Mouse (Mus musculus) intestine, embryonic 16.5 days (tissue): Measurements from ENCODE around the gene Etv5. TPM values are rescaled to one million over a fixed set of nuclear protein-coding genes. Genes with fewer than 3 reads are reported as not detected.

ENCODE experiments used
- ATAC-seq: fragments of 200-750 bp; cut with Nextera tagmentation; 2 replicates; pipeline ENCODE4 v1.8.0; 2017; ENCODE audit warnings: moderate TSS enrichment, moderate library complexity
- H3K27ac ChIP-seq: fragments of 300-500 bp; sonication (generic); 2 replicates; pipeline ENCODE4 v1.5.1; 2014; ENCODE audit warnings: mild to moderate bottlenecking, low read length
- H3K27me3 ChIP-seq: fragments of 300-500 bp; sonication (generic); replicated peaks from 2 replicates; pipeline ENCODE4 v1.6.1; 2014; ENCODE audit warnings: low read length, control low read depth, mixed read lengths; ENCODE audit not compliant: control insufficient read depth, insufficient read depth
- H3K36me3 ChIP-seq: fragments of 300-500 bp; sonication (generic); 2 replicates; pipeline ENCODE4 v1.6.1; 2014; ENCODE audit warnings: low read length, control low read depth; ENCODE audit not compliant: control insufficient read depth, insufficient read depth
- H3K4me1 ChIP-seq: fragments of 300-500 bp; sonication (generic); 2 replicates; pipeline ENCODE4 v1.6.1; 2014; ENCODE audit warnings: low read length, control low read depth, mixed read lengths; ENCODE audit not compliant: control insufficient read depth, insufficient read depth
- H3K4me2 ChIP-seq: fragments of 300-500 bp; sonication (generic); 2 replicates; pipeline ENCODE4 v1.6.1; 2014; ENCODE audit warnings: low read depth, low read length, control low read depth
- H3K4me3 ChIP-seq: fragments of 300-500 bp; sonication (generic); 2 replicates; pipeline ENCODE4 v1.5.1; 2014; ENCODE audit warnings: mild to moderate bottlenecking, low read length
- H3K9ac ChIP-seq: fragments of 300-500 bp; sonication (generic); 2 replicates; pipeline ENCODE4 v1.6.1; 2014; ENCODE audit warnings: low read depth, low read length
- H3K9me3 ChIP-seq: fragments of 300-500 bp; sonication (generic); 2 replicates; pipeline ENCODE4 v1.6.1; 2016; ENCODE audit warnings: low read length, control low read depth; ENCODE audit not compliant: control insufficient read depth
- WGBS: fragments of 180-500 bp; shearing (Covaris S2); extraction: QIAGEN DNeasy Blood & Tissue Kit; methylation state at CpG from one replicate; pipeline ENCODE4 v1.1.7; 2014; 5-methylcytosine and 5-hydroxymethylcytosine counted together
- polyA plus RNA-seq: library from polyadenylated mRNA; unstranded; fragments of >200 nt; fragmentation: Nextera tagmentation; extraction: Ambion mirVana; gene quantifications from 2 replicates; pipeline ENCODE4 v1.2.1, GENCODE M21; 2015

The Etv5 gene
- polyA plus RNA-seq, 1 experiment from 2014 or later: 10.3 TPM

DNA sequence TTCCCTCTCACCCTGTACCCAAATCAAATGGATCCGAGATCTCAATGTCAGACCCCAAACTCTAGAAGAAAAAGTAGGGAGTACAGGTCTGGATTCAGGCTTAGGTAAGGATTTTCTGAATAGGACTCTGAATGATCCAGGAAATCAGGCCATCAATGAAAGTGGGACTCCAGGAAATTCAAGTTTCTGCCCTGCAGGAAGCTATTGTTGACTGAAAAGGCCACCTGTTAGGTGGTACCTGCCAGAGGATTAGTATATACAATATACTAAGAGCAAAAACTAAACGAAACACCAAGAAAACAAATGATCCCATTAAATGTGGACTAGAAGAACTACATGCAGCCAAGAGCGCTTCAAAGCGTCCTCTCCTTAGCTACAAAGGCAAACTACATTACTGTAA is 35.8 kb downstream of the Etv5 start:
- Histone ChIP-seq H3K4me3 (no peak overlapping the region), H3K36me3 (no peaks in the 10 kb centered on the region), H3K9me3 (no peaks in the 10 kb centered on the region), H3K27ac (no peak overlapping the region), H3K27me3 (no peaks in the 10 kb centered on the region), H3K9ac (no peak overlapping the region), H3K4me2 (no peak overlapping the region), H3K4me1 (peaks cover 12% of the 10 kb centered on the region)
- WGBS: 92% methylated on average over 4 of the region's 4 CpGs
- ATAC-seq: no peak

DNA sequence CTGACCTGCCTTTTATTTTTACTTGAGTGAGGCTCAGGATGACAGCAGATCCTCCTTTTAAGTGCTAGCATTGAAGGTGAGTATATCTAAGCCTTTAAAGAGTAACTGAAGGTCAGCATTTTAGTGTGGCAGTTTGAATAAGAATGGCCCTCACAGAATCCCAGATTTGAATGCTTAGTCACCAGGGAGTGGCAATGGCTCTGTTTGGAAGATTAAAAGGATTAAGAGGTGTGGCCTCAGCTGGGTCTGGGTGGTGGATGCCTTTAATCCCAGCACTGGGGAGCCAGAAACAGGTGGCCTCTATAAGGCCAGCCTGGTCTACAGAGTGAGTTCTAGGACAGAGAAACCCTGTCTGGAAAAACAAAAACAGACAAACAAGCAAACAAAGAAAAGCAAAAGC is 36.9 kb downstream of the Etv5 start:
- no peaks in the 10 kb centered on the region for H3K27me3 ChIP-seq
- ATAC-seq: no peak
- no peaks in the 10 kb centered on the region for H3K36me3 ChIP-seq
- H3K9ac ChIP-seq: no peak overlapping the region
- no peak overlapping the region for H3K27ac ChIP-seq
- peaks cover 10% of the 10 kb centered on the region; the same call in 1 of the 2 replicates for H3K4me1 ChIP-seq
- no peaks in the 10 kb centered on the region for H3K9me3 ChIP-seq
- H3K4me3 ChIP-seq: no peak overlapping the region
- no peak overlapping the region for H3K4me2 ChIP-seq

DNA sequence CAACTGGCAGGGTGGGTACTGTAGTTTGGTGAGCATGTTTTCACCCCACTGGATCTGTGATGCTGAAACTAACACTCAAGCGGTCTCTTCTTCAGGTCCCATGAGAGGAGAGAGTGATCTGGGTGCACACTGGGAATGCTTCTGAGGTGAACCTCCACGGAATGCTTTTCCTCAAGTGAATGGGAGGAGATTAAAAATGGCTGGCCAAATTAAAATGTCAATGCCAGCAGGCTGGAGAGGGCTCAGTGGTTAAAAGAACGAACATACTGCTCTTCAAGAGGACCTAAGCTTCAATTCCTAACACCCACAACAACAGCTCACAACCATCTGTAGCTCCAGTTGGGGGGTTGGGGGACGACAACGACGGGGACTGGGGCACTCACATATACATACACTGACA is 39.3 kb downstream of the Etv5 start:
- H3K9ac ChIP-seq: no peak overlapping the region
- H3K9me3 ChIP-seq: no peaks in the 10 kb centered on the region
- no peak for ATAC-seq
- H3K4me3 ChIP-seq: no peak overlapping the region
- H3K4me1 ChIP-seq: peaks cover 5% of the 10 kb centered on the region; the same call in 1 of the 2 replicates
- WGBS: 97% methylated on average over 6 of the region's 6 CpGs
- no peaks in the 10 kb centered on the region for H3K36me3 ChIP-seq
- H3K27ac ChIP-seq: no peak overlapping the region
- H3K27me3 ChIP-seq: no peaks in the 10 kb centered on the region
- no peak overlapping the region for H3K4me2 ChIP-seq

DNA sequence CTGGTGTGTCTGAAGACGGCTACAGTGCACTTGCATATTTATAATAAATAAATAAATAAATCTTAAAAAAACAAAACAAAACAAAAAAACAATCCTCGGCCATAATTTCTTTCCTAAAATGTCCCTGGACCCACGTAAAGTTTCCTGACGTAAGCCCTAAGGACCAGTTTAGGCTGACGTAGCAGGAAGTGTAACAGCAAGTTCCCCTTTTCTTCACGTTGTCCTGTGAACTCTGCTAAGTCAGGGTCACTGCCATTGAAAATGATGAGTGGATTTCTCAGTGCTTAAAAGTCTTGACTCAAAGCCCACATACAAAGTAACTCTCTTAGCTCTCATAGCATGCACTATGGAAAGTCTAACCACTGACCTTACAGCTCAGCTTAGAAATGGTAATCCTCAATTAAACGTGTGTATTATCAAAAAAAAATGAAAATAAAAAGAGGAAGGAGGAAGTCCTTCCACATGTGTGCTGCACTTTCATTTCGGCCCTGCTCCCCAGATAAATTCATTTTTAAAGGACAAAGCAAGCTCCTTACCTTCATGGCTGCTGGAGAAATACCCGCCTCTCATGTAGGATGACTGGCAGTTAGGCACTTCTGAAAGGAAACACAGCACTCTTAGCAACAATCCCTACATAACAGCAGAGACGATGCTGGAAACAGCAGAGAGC is 40.6 kb downstream of the Etv5 start:
- Histone ChIP-seq H3K9ac (no peak overlapping the region), H3K36me3 (no peaks in the 10 kb centered on the region), H3K27ac (no peak overlapping the region), H3K4me2 (no peak overlapping the region), H3K4me1 (no peaks in the 10 kb centered on the region), H3K9me3 (no peaks in the 10 kb centered on the region), H3K27me3 (no peaks in the 10 kb centered on the region), H3K4me3 (no peak overlapping the region)
- no peak for ATAC-seq
- 85% methylated on average over 10 of the region's 10 CpGs for WGBS

DNA sequence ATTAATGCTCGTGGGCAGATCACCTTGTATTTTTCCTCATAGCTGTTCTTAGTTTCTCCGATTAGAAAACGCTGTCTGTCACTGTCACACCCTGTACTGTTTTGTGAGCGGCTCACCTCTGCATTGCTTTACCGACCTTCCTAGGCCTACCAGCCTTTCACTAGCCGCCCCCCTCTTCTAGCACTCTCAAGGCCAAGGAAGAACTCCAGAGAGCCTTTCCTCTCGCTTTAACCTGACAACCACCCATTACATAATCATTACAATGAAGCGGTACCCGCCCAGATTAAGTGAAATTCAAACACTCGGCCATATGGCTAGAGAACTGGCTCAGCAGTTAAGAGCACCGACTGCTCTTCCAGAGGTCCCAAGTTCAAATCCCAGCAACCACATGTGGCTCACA is 41.2 kb downstream of the Etv5 start:
- no peaks in the 10 kb centered on the region for H3K36me3 ChIP-seq
- ATAC-seq: no peak
- H3K9me3 ChIP-seq: no peaks in the 10 kb centered on the region
- H3K4me1 ChIP-seq: no peaks in the 10 kb centered on the region
- no peaks in the 10 kb centered on the region for H3K27me3 ChIP-seq
- 82% methylated on average over 11 of the region's 11 CpGs for WGBS
- H3K4me3 ChIP-seq: no peak overlapping the region
- no peak overlapping the region for H3K27ac ChIP-seq
- no peak overlapping the region for H3K4me2 ChIP-seq
- H3K9ac ChIP-seq: no peak overlapping the region

DNA sequence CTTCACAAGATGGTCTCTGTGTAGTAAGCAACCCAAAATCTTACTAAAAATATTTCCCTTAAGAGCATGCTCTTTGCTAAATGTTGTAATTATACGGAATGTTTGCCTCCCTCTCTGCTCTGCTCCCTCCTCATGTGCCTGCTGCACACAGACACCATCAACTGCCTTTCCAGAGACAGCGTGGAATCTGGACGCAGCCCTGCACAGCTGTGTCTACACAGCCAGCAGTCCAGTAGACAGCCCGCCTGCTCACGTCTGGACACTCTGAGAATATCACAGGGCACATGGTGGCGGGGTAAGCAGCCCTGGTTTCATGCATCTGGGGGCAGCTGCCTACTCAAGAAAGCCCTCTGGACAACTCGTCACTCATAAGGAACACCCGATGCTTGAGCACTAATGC is 43.1 kb downstream of the Etv5 start:
- no peaks in the 10 kb centered on the region for H3K36me3 ChIP-seq
- no peak for ATAC-seq
- no peak overlapping the region for H3K4me2 ChIP-seq

DNA sequence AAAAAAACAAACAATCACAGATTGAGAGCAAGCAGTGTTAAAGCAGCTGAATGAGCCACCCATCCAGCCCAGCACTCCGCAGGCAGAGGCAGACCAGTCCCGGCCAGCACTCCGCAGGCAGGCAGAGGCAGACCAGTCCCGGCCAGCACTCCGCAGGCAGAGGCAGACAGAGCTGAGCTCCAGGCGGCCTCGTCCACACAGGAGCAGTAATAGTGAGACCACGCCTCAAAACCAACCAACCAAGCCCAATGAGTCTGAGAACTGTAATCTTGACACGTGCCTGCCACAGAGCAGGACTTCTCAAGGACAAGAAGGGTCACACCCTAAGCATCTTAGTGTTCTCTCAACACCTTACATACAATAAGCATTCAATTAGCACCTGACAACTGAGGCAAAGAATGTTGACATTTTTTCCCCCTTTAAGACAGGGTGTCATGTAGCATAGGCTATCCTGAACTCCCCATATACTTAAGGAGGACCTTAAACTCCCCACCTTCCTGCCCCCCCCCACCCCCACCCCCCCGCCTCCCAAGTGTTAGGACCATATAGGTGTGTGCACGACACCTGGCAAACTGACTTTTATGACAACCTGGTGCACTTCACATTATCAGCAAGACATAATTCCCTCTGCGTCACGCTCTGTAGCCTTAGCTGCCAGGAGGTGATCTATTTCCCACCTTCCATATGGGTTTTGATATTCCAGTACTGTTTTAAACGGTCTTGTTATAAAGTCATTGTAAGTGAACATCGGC is 44.2 kb downstream of the Etv5 start:
- whole genome bisulfite sequencing: 58% methylated on average over 15 of the region's 15 CpGs

More for the DNA sequence above, 43.1 kb downstream of the Etv5 start:
- Histone ChIP-seq H3K9ac (no peak overlapping the region), H3K4me3 (no peak overlapping the region), H3K4me1 (no peaks in the 10 kb centered on the region), H3K9me3 (no peaks in the 10 kb centered on the region), H3K27me3 (no peaks in the 10 kb centered on the region), H3K27ac (no peak overlapping the region)
- WGBS: 66% methylated on average over 8 of the region's 8 CpGs

DNA sequence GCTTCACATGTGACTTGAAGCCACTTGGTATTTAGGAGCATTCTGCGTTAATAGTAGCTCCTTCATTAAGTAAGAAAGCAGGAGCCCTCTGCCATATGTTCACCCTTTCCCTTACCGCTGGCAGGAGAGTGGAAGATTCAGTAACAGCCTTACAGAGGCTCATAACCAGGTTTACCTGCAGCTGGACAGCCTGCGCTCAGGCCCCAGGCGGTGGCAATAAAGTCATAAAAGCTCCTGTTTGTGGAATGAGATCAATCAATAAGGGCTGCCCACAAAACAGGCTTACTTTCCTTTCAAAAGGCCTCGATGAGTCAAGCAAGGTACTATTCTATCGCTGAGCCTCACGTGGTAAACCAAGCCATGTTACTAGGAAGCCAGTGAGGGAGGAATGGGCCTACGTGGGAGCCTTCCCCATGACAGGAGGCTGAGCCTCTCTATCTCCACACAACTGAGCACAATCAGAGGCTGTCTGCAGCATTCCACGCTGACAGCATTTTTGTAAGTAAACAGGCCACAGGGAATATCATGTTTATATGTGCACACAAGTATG is 49.1 kb downstream of the Etv5 start:
- ATAC-seq: peak; percentile 81
- H3K4me3 ChIP-seq: no peak overlapping the region
- no peak overlapping the region for H3K27ac ChIP-seq
- H3K4me1 ChIP-seq: peaks cover 7% of the 10 kb centered on the region; the same call in 1 of the 2 replicates
- no peak overlapping the region for H3K4me2 ChIP-seq
- H3K36me3 ChIP-seq: no peaks in the 10 kb centered on the region
- no peaks in the 10 kb centered on the region for H3K9me3 ChIP-seq
- no peak overlapping the region for H3K9ac ChIP-seq
- H3K27me3 ChIP-seq: no peaks in the 10 kb centered on the region
- WGBS: 51% methylated on average over 9 of the region's 9 CpGs

More for the DNA sequence above, 44.2 kb downstream of the Etv5 start:
- Histone ChIP-seq H3K9ac (no peak overlapping the region), H3K4me2 (no peak overlapping the region), H3K27ac (no peak overlapping the region), H3K27me3 (no peaks in the 10 kb centered on the region), H3K4me3 (no peak overlapping the region), H3K36me3 (no peaks in the 10 kb centered on the region), H3K4me1 (peaks cover 4% of the 10 kb centered on the region; the same call in 1 of the 2 replicates), H3K9me3 (no peaks in the 10 kb centered on the region)
- ATAC-seq: peak; percentile 84

DNA sequence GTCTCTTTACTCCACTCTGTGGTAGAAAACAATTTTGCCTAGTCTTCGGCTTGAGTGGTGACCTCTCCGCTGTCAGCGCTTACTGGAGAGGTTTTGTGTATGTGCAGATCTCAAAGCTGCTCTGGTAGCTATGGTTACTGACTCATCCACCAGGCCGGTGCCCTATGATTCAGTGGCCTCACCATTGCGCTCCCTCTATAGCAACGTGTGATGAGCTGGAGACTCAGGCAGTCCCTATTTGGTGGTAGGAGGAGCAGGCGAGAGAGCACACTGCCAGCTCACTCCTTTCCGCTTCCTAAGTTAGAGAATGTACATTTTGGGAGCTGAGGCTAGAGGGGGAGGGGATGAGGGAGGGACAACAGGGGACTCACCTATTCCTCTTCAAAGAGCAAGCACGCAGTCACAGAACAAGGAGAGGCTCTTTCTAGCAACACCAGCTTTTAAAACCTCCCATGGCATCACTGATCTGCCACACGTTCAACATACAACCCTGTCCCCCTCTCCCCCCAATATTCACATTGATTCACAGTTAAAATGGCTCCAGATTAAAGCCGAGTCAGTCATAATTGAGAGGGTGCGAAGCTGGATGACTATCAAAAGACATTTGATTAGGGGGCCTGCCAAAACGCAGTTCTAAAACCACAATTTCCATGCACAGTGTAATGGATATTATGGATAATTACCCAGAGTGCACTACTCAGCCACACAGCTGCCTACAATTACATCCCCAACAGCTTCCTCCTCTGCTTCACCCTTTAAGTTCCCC is 50.2 kb downstream of the Etv5 start:
- Histone ChIP-seq H3K36me3 (no peaks in the 10 kb centered on the region), H3K9ac (no peak overlapping the region), H3K4me1 (peaks cover 7% of the 10 kb centered on the region; the same call in 1 of the 2 replicates), H3K9me3 (no peaks in the 10 kb centered on the region), H3K4me2 (no peak overlapping the region), H3K4me3 (no peak overlapping the region), H3K27ac (no peak overlapping the region), H3K27me3 (no peaks in the 10 kb centered on the region)
- 72% methylated on average over 13 of the region's 13 CpGs for WGBS
- no peak for ATAC-seq
